Mouse (Mus musculus) heart, adult 2 months (tissue): ENCODE results near the gene Serpinb1b. TPM values are rescaled to one million over a fixed set of nuclear protein-coding genes. Genes with fewer than 3 reads are reported as not detected.
A peak's percentile ranks its signal among the peaks of the same experiment; 100 is the strongest.

Experiments
- DNase-seq, 2 experiments: peaks; one replicate each; pipeline ENCODE4 v3.0.0; 2021
- H3K27ac ChIP-seq: fragments of 200-600 bp; 2 replicates; pipeline ENCODE4 v1.8.1; 2022
- H3K27me3 ChIP-seq: fragments of 200-500 bp; 2 replicates; pipeline ENCODE4 v1.6.1; 2012; ENCODE audit warnings: mild to moderate bottlenecking, low read length, inconsistent platforms, mixed read lengths; ENCODE audit not compliant: control insufficient read depth, insufficient read depth
- H3K36me3 ChIP-seq: fragments of 200-500 bp; 2 replicates; pipeline ENCODE4 v1.6.1; 2012; ENCODE audit warnings: low read length, inconsistent platforms; ENCODE audit not compliant: control insufficient read depth, insufficient read depth
- H3K4me1 ChIP-seq: fragments of 200-500 bp; 2 replicates; pipeline ENCODE4 v1.6.1; 2011; ENCODE audit warnings: low read length; ENCODE audit not compliant: control insufficient read depth, insufficient read depth
- H3K4me3 ChIP-seq: fragments of 200-600 bp; 2 replicates; pipeline ENCODE4 v1.8.1; 2022
- H3K79me2 ChIP-seq: fragments of 200-500 bp; replicated peaks from 2 replicates; pipeline ENCODE4 v1.6.1; 2012; ENCODE audit warnings: mild to moderate bottlenecking, inconsistent platforms, low read length, moderate library complexity, mixed read lengths; ENCODE audit not compliant: control insufficient read depth, insufficient read depth
- H3K9ac ChIP-seq: fragments of 200-500 bp; 2 replicates; pipeline ENCODE4 v1.6.1; 2012; ENCODE audit warnings: low read depth, mild to moderate bottlenecking, control low read depth, inconsistent platforms, low read length, mixed read lengths
- CTCF ChIP-seq: fragments of 200-600 bp; IDR thresholded peaks from 2 replicates; pipeline ENCODE4 v1.8.1; 2022; ENCODE audit warnings: antibody characterized with exemption, mild to moderate bottlenecking, moderate library complexity
- EP300 ChIP-seq: fragments of 200-500 bp; IDR thresholded peaks from 2 replicates; pipeline ENCODE4 v1.6.1; 2011; ENCODE audit warnings: low read depth, low read length, control low read depth; ENCODE audit not compliant: insufficient read depth
- POLR2A ChIP-seq: fragments of 200-500 bp; IDR thresholded peaks from 2 replicates; pipeline ENCODE4 v1.6.1; 2011; ENCODE audit warnings: mild to moderate bottlenecking, low read depth, low read length, control low read depth; ENCODE audit not compliant: insufficient read depth
- WGBS: fragments of 180-500 bp; shearing (Covaris S2); methylation state at CpG from one replicate; pipeline ENCODE4 v1.1.7; 2018; 5-methylcytosine and 5-hydroxymethylcytosine counted together
- intact Hi-C: fragments of 180-260 bp; cut with DNase I; formaldehyde crosslinking; loops from one replicate; pipeline ENCODE4 v1.15.1; 2025
- polyA plus RNA-seq: library from polyadenylated mRNA; depleted of rRNA; stranded (reverse); fragments of >200 nt; gene quantifications from 2 replicates; pipeline ENCODE4 v1.2.3, GENCODE M21; 2012
- total RNA-seq, 2 experiments: library from RNA; stranded (reverse); gene quantifications; 2 replicates each; pipeline ENCODE4 v1.2.3; 2021

The Serpinb1b gene
- total and polyA plus RNA-seq, 3 experiments: not detected

DNA sequence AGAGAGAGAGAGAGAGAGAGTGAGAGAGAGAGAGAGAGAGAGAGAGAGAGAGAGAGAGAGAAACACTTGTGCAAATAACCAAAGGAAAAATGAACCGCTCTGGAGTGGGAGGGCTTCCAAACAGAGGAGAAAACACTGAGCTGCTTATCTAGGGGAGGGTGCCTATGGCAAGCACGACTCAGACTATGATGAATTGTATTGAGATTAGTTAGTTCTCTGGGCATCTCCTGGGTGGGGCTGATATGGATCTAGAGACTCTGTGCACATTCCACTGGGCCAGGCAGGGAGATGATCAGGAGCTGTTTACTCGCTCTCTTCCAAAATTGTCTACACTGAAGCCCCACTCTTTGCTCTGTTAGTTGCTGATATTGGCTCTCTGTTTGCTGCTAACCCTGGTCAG is 26.7 kb upstream of the Serpinb1b start:
- intact Hi-C loops: no loop called here

DNA sequence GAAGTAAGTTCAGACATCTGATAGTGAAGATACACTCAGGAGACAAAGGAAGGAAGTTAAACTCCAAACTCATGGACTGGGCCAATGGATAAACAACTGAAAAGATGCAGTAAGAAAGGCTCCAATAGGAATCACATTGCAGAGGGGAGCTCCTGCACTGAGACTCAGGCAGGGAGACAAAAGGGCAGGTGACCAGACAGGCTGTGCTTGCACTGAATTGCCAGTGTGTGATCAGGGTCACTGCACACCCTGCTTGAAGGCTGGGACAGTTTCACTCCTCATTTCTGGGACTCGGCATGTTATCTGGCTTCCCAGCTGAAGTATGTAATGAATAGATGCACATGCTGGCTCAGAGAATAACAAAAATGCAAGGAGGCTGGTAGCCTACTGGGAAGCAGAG is 15.3 kb upstream of the Serpinb1b start:
- intact Hi-C loops: no loop called here
- Histone ChIP-seq H3K27me3 (no peaks in the 10 kb centered on the region), H3K4me1 (no peaks in the 10 kb centered on the region), H3K9ac (no peak overlapping the region), H3K36me3 (no peaks in the 10 kb centered on the region), H3K27ac (no peak overlapping the region), H3K79me2 (no peaks in the 10 kb centered on the region), H3K4me3 (no peak overlapping the region)
- DNase-seq: no peak
- TF ChIP-seq CTCF (no peak), EP300 (no peak), POLR2A (no peak)
- 33% methylated on average over 1 of the region's 1 CpGs for WGBS

More for the DNA sequence above, 26.7 kb upstream of the Serpinb1b start:
- WGBS: 55% methylated on average over 3 of the region's 3 CpGs
- H3K36me3 ChIP-seq: no peaks in the 10 kb centered on the region
- H3K79me2 ChIP-seq: no peaks in the 10 kb centered on the region
- H3K27ac ChIP-seq: no peak overlapping the region
- no peak for DNase-seq
- no peaks in the 10 kb centered on the region for H3K27me3 ChIP-seq
- H3K9ac ChIP-seq: no peak overlapping the region
- TF ChIP-seq POLR2A (no peak), EP300 (no peak), CTCF (no peak)
- no peak overlapping the region for H3K4me3 ChIP-seq
- H3K4me1 ChIP-seq: no peaks in the 10 kb centered on the region

DNA sequence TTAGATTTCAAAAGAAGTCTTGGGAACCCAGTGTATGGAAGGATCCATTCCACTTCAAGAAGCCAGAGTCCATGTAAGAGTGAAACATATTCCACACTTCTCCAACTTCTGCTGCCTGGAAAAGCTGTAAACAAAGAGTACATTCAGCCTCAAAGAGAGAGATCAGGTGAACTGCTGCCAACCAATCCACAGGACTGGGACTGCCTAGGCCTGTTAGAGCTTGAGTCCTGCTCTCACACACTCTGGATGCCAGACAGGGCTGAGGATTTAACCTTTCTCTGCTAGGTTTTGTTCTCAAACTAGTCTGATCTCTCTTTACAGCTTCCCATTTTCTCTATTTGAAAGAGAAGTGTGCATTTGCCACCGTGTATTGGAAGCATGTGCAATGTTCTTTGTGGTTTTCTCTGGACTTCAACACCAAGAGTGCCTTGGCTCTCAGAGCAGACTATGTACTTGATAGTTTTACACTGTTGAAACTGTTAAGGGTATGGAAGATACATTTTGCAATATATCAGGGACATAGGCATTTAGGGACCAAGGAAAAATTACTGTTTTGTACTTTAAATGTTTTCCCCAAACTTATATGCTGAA is 10.9 kb upstream of the Serpinb1b start:
- Histone ChIP-seq H3K4me1 (no peaks in the 10 kb centered on the region), H3K27me3 (no peaks in the 10 kb centered on the region), H3K36me3 (no peaks in the 10 kb centered on the region), H3K79me2 (no peaks in the 10 kb centered on the region), H3K27ac (no peak overlapping the region), H3K4me3 (no peak overlapping the region), H3K9ac (no peak overlapping the region)
- 70% methylated on average over 1 of the region's 1 CpGs for WGBS
- intact Hi-C loops: no loop called here
- DNase-seq: no peak
- TF ChIP-seq EP300: no peak
- TF ChIP-seq POLR2A: no peak
- no peak for TF ChIP-seq CTCF

DNA sequence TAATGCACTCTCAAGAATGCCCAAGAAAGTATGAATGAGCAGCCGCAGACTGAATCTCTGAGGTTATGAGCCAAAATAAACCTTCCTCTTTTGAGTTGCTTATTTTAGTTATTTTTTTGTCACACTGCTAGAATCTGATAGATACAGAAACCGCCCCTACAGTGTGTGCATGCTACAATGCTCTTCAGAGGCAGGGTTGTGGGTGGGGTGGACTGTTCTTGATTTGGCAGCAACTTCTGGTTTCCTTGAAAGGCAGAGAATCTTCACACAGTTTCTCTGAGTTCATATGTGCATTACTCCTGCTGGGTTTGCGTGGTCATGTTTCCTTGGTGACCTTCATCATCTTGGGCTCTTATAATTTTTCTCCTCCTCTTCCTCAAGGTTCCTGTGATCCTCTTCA is 10.2 kb upstream of the Serpinb1b start:
- Histone ChIP-seq H3K27ac (no peak overlapping the region), H3K9ac (no peak overlapping the region), H3K4me1 (no peaks in the 10 kb centered on the region), H3K4me3 (no peak overlapping the region), H3K79me2 (no peaks in the 10 kb centered on the region), H3K27me3 (no peaks in the 10 kb centered on the region), H3K36me3 (no peaks in the 10 kb centered on the region)
- WGBS: 55% methylated on average over 3 of the region's 3 CpGs
- intact Hi-C loops: no loop called here
- no peak for DNase-seq
- TF ChIP-seq CTCF: no peak

DNA sequence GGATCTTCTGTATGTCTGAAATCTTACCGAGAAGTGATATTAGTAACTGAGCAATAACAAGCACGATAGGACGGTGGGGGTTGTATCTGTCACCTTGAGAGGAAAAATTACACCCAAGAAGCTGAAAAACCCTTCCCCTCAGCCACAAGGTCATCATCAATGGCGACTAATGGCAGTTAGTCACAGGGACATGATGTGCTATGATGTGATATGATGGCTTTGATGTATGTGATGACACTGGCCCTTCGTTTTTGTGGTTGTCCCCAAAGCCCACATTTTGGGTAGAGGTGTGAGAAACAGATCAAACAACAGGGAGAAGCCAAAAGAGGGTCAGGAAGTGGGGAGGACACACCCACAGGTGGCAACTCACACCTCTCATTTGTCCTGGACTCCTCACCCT is 6.6 kb upstream of the Serpinb1b start:
- Histone ChIP-seq H3K36me3 (no peaks in the 10 kb centered on the region), H3K4me3 (no peak overlapping the region), H3K79me2 (no peaks in the 10 kb centered on the region), H3K27ac (no peak overlapping the region), H3K4me1 (no peaks in the 10 kb centered on the region), H3K9ac (no peak overlapping the region), H3K27me3 (no peaks in the 10 kb centered on the region)
- intact Hi-C loops: loop anchor here (5.0 kb wide), 1 partner anchor 69 kb away; the partner anchor contains the start of gene Serpinb9
- no peak for TF ChIP-seq POLR2A
- no peak for TF ChIP-seq CTCF
- TF ChIP-seq EP300: no peak
- WGBS: 81% methylated on average over 5 of the region's 5 CpGs
- DNase-seq: no peak

DNA sequence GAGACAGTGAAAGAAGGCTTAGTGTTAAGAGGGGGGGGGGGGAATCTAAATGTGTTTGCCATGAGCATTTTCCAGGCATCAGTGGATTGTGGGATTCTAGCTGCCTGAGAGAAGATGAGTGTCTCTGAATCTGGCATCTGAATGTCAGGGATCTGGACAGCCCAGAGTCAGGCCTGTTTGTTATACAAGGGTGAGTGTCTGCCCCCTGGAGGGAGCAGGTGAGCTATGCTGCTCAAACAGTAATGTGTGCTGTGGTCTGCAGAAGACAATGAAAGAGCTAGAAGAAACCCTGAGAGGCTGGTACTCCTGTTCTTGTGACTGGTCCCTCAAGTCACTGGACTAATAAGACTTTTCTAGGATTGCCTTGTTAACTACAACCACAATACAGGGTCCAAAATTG is 4.3 kb upstream of the Serpinb1b start:
- H3K79me2 ChIP-seq: no peaks in the 10 kb centered on the region
- peak; percentile 43 to 51 for DNase-seq

More for the DNA sequence above, 4.3 kb upstream of the Serpinb1b start:
- Histone ChIP-seq H3K36me3 (no peaks in the 10 kb centered on the region), H3K4me3 (no peak overlapping the region), H3K27ac (no peak overlapping the region), H3K9ac (no peak overlapping the region), H3K27me3 (no peaks in the 10 kb centered on the region), H3K4me1 (no peaks in the 10 kb centered on the region)
- intact Hi-C loops: loop anchor here (1.0 to 5.0 kb wide), 3 partner anchors 72 to 171 kb away; partner anchors contain the start of genes Serpinb6b and Serpinb9
- TF ChIP-seq POLR2A (no peak), CTCF (peak; percentile 86), EP300 (peak; percentile 79)
